Mouse (Mus musculus): ENCODE measurements around the gene Gm10382.
"Not testable (repeated sequence)": the region's sequence is repeated elsewhere in the genome, so short reads cannot be mapped to it uniquely, and the experiment has no call there.

The Gm10382 gene

DNA sequence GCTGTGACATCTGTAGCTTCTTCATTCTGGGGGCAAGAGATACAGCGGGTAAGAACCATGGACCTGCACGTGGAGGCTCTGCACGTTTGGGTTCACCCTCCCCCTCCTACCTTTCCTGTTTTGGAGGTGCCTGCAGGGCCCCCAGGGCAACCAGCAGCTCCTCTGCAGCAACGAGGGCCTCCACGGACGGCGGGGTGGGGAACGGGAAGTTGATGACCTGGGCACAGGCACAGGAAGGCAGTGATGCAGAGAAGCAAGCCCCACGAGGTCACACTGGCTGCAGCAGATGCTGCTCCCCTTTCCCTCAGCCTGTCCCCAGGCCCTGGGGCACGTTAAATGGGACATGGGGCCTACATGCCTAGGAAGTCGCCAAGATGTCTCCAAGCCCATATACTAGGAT is 30.0 kb downstream of the Gm10382 start:
- no peak for DNase-seq

DNA sequence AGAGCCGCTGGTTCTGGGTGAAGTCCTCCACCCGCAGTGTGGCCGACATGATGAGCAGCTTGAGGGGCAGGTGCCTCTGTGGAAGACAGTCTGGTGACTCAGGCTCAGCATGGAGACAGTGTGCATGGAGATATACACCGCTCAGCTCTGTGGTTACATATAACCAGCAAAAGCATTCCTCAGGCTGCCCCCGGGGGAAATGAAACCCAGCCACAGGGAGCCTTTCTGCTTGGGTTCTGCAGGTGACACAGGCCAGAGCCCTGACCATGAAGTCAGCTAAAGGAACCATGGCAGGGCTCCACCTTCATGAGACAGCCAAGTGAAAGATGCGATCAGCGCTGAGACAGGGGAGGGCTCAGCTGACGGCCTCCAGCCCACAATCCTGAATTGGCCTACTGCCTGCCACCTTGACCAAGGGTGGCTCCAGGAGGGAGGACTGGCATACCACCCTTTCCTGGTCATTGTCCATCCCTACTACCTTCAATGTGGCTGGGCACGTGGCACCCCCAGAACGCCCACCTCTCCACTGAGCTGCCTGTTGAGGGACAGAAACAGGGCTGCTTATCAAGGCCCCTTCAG is 36.7 kb downstream of the Gm10382 start:
- no peak for DNase-seq

DNA sequence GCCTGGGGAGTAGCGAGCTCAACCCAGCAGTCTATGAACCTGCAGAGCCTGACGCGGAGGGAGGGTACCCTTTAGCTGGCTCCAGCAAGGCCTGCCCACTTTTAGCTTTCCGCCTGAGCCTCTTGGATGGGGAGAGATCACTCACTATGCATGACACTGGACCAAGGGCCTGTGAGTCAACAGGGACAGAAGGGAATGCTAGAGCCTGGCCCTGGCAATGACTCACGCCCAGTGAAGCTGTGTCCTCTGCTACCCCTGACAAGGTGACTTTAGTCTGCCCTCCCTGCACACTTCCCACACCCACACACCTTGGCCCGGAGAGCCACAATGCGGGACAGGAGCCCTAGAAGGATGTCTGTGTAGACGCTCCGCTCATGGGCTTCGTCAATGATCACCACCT is 37.2 kb downstream of the Gm10382 start:
- no peak for DNase-seq

GRCm38 (mm10) chr5:125432324-125432723 is 43.2 kb downstream of the Gm10382 start:
- not testable (repeated sequence) for DNase-seq

DNA sequence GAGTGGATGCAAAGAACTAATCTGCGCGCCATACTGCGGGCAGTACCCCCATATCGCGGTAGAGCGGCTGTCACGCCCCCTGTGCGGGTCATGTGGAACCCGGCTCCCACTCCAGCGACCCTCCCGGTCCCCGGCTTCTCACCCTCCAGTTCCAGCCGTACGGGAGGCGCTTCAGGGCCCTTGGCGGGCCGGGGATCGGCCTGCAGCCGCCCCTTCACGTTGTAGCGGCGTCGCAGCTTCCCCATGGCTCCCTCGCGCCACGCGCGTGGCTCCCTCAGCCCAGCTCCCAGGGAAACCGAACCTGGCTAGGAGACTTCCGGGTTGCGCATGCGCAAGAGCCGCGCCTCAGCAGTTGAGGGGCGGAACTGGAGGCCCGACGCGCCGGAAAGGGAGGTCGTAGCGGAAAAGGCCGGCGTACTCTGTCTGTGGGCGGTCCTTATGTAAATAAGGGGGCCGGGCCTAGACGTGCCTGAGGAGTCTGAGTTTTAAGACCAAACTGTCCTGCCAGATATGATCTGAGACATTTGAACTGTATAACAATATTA is 44.7 kb downstream of the Gm10382 start, which contains the start of gene Dhx37:
Gene Dhx37, minus strand, starts transcription at position 329 of the 545 bp plus-strand sequence.
- peak; percentile 93 to 94 for DNase-seq

- DNase-seq = not testable (repeated sequence)
These were observed 45.2 kb downstream of the Gm10382 start for GRCm38 (mm10) chr5:125434347-125434746.
